14 mouse cellular contexts compared by ENCODE assay signal in the genomic region with DNA sequence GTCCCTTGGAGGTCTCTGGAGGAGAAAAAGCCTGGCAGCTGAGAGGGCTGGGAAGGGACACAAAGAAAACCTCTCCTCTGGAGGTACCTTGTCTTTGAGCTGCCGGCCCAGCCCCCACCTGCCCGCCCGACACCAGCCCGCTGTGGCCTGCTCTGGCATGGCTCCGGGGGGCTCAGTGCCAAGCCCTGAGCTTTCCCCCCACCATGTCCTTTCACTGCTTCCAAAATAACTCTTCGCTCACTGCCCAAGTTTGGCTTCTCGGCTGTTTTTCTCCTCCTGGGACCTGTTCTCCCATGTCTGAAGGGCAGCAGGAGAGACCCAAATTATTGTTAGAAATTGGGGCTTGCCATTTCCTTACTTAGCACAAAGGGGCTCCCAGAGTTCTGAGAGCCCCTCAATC. TPM values are rescaled to one million over a fixed set of nuclear protein-coding genes. Genes with fewer than 3 reads are reported as not detected.
DNase-seq lines count a peak whose midpoint lies in the region; ATAC-seq lines count a peak whose summit lies in the region.
"Had no signal": no experiment of that assay in that cellular context is flagged by ENCODE, and none has a peak within 500 bp of the region (broad histone marks: within the 10 kb centered on the region; RNA-seq: fewer than 3 reads in every experiment).

No protein-coding gene starts in this region.

- ATAC-seq in megakaryocyte progenitor cell, adult 5-6 weeks (replicated peaks; ENCODE audit: poor library complexity) = no peak
- ATAC-seq: liver, postnatal 0 days; midbrain, embryonic 15.5 days had no signal

- peak; percentile 80 for DNase-seq in gastrocnemius, adult 18-20 months (ENCODE audit: low spot score)
- DNase-seq in gastrocnemius, postnatal 4 days (ENCODE audit: low spot score in 2 of 2) = no peak
- peak; percentile 42 to 57 for DNase-seq in right cerebral cortex, postnatal 10 days (ENCODE audit: low spot score in 2 of 2)
- no peak for DNase-seq in right cerebral cortex, postnatal 36 days (ENCODE audit: low spot score in 2 of 2)
- DNase-seq in gastrocnemius, postnatal 36 days = peak; percentile 41 to 51
- DNase-seq in heart, postnatal 36 days = peak; percentile 62
- no peak for DNase-seq in ovary, postnatal 10 days (ENCODE audit: low spot score)
- DNase-seq: kidney, adult 8-10 months; liver, postnatal 0 days; spleen, adult 18-20 months; thymus, postnatal 36 days had no signal

- intact Hi-C loops in gastrocnemius, postnatal 36 days (cut with DNase I) = no loop called here
- intact Hi-C loops in heart, postnatal 36 days (cut with DNase I) = no loop called here

RNA-seq across cellular contexts. Expression of gene Lgr6, which starts 6.6 kb away (rescaled TPM):
- under 1 TPM; 0.11 to 0.57 TPM for total RNA-seq in gastrocnemius, adult 18-20 months (2021)
- 1 to 10 TPM; 1.2 to 1.3 TPM for total RNA-seq in gastrocnemius, postnatal 4 days (2021)
- under 1 TPM; 0.39 to 0.51 TPM for total RNA-seq in gastrocnemius, postnatal 36 days (2021)
- 10 to 100 TPM; 15.6 to 19.8 TPM for total RNA-seq in heart, postnatal 36 days (2021)
- total RNA-seq in megakaryocyte progenitor cell, adult 5-6 weeks (2015) = 0.05 TPM in 1 of 2 replicates, not detected in the other
- 0.08 TPM in 1 of 2 replicates, not detected in the other for total RNA-seq in megakaryocyte progenitor cell, adult 5-6 weeks (2017)

RNA-seq across cellular contexts. Expression of gene Ptpn7, which starts 34.1 kb away (rescaled TPM):
- total RNA-seq in gastrocnemius, adult 18-20 months (2021) = under 1 TPM; 0.07 to 0.14 TPM
- total RNA-seq in gastrocnemius, postnatal 4 days (2021) = 1 to 10 TPM; 1.1 to 1.4 TPM
- total RNA-seq in gastrocnemius, postnatal 36 days (2021) = under 1 TPM; 0.27 to 0.56 TPM
- total RNA-seq in heart, postnatal 36 days (2021) = under 1 TPM; 0.69 to 0.70 TPM
- 75.0 and 75.4 TPM in 2 replicates for total RNA-seq in megakaryocyte progenitor cell, adult 5-6 weeks (2015)
- total RNA-seq in megakaryocyte progenitor cell, adult 5-6 weeks (2017) = 103 and 112 TPM in 2 replicates
- total RNA-seq: layer of hippocampus, postnatal 36 days had no signal

RNA-seq across cellular contexts. Expression of gene Arl8a, which starts 48.2 kb away (rescaled TPM):
- total RNA-seq in gastrocnemius, adult 18-20 months (2021) = 10 to 100 TPM; 17.4 to 22.5 TPM
- total RNA-seq in gastrocnemius, postnatal 4 days (2021) = 10 to 100 TPM; 49.9 to 50.9 TPM
- total RNA-seq in gastrocnemius, postnatal 36 days (2021) = 10 to 100 TPM; 15.6 to 16.9 TPM
- total RNA-seq in heart, postnatal 36 days (2021) = 10 to 100 TPM; 21.1 to 26.7 TPM
- total RNA-seq in megakaryocyte progenitor cell, adult 5-6 weeks (2015) = 32.1 and 35.1 TPM in 2 replicates
- total RNA-seq in megakaryocyte progenitor cell, adult 5-6 weeks (2017) = 18.4 and 19.9 TPM in 2 replicates

Comparison
In these comparisons a context has a peak if more than half of its experiments do, and no peak if none do; other contexts are left out.
1. DNase-seq: peak in gastrocnemius, adult 18-20 months (single experiment), right cerebral cortex, postnatal 10 days (2 of 2), gastrocnemius, postnatal 36 days (2 of 2) and heart, postnatal 36 days (2 of 2); none in gastrocnemius, postnatal 4 days (0 of 2), right cerebral cortex, postnatal 36 days (0 of 2) and ovary, postnatal 10 days (single experiment).
2. RNA of gene Lgr6, which starts 6.6 kb away (total RNA-seq): 15.6 to 19.8 TPM in heart, postnatal 36 days; 1.2 to 1.3 TPM in gastrocnemius, postnatal 4 days, 0.11 to 0.57 TPM in gastrocnemius, adult 18-20 months, 0.39 to 0.51 TPM in gastrocnemius, postnatal 36 days and 0.05 to 0.08 TPM in megakaryocyte progenitor cell, adult 5-6 weeks; every median in the first group is over 4 times any median in the second.
3. RNA of gene Ptpn7, which starts 34.1 kb away (total RNA-seq): 75.0 to 112 TPM in megakaryocyte progenitor cell, adult 5-6 weeks; 1.1 to 1.4 TPM in gastrocnemius, postnatal 4 days, 0.69 to 0.70 TPM in heart, postnatal 36 days, 0.27 to 0.56 TPM in gastrocnemius, postnatal 36 days and 0.07 to 0.14 TPM in gastrocnemius, adult 18-20 months; every median in the first group is over 10 times any median in the second.